Mouse (Mus musculus): Measurements from ENCODE around the gene Ifngr2. TPM values are rescaled to one million over a fixed set of nuclear protein-coding genes. Genes with fewer than 3 reads are reported as not detected.

Ifngr2 gene
- 25.1 and 36.7 TPM in 2 replicates for polyA plus RNA-seq (2016; fragmentation: Nextera tagmentation; extraction: Ambion mirVana)

GRCm38 (mm10) chr16:91546836-91547741, at the start of gene Ifngr2:
Ifngr2 (plus strand) TSS chr16:91547072.
- peak; percentile 72 for DNase-seq (ENCODE audit: low spot score)
- Histone ChIP-seq H3K4me1 (replicated peaks) (peaks cover 52% of the 10 kb centered on the region), H3K9me3 (no peaks in the 10 kb centered on the region), H3K27me3 (ENCODE audit: insufficient read depth, poor library complexity, severe bottlenecking) (peaks cover 13% of the 10 kb centered on the region), H3K36me3 (no peaks in the 10 kb centered on the region), H3K27ac (peak within 1 kb of the TSS; percentile 96), H3K4me3 (peak within 1 kb of the TSS; percentile 98)
- 1% methylated on average over 74 of the region's 74 CpGs for WGBS

- WGBS = 92% methylated on average over 7 of the region's 7 CpGs
- no peak for DNase-seq (ENCODE audit: low spot score)
- Histone ChIP-seq H3K4me3 (no peak overlapping the region), H3K27me3 (ENCODE audit: insufficient read depth, poor library complexity, severe bottlenecking) (no peaks in the 10 kb centered on the region), H3K27ac (no peak overlapping the region), H3K36me3 (peaks cover 94% of the 10 kb centered on the region), H3K9me3 (no peaks in the 10 kb centered on the region), H3K4me1 (replicated peaks) (no peaks in the 10 kb centered on the region)
Measured at GRCm38 (mm10) chr16:91498041-91498440, 48.8 kb upstream of the Ifngr2 start.

GRCm38 (mm10) chr16:91504701-91505100, 42.2 kb upstream of the Ifngr2 start:
- Histone ChIP-seq H3K27me3 (ENCODE audit: insufficient read depth, poor library complexity, severe bottlenecking) (no peaks in the 10 kb centered on the region), H3K9me3 (no peaks in the 10 kb centered on the region), H3K4me3 (no peak overlapping the region), H3K36me3 (peaks cover 88% of the 10 kb centered on the region), H3K27ac (no peak overlapping the region), H3K4me1 (replicated peaks) (no peaks in the 10 kb centered on the region)
- 93% methylated on average over 7 of the region's 7 CpGs for WGBS
- no peak for DNase-seq (ENCODE audit: low spot score)

- H3K36me3 ChIP-seq = peaks cover 88% of the 10 kb centered on the region
- no peak for DNase-seq (ENCODE audit: low spot score)
- no peak overlapping the region for H3K4me3 ChIP-seq
- no peak overlapping the region for H3K27ac ChIP-seq
- WGBS = 92% methylated on average over 15 of the region's 15 CpGs
- no peaks in the 10 kb centered on the region for H3K9me3 ChIP-seq
- H3K4me1 ChIP-seq (replicated peaks) = no peaks in the 10 kb centered on the region
- no peaks in the 10 kb centered on the region for H3K27me3 ChIP-seq (ENCODE audit: insufficient read depth, poor library complexity, severe bottlenecking)
Measured at GRCm38 (mm10) chr16:91505116-91505601, 41.7 kb upstream of the Ifngr2 start.

GRCm38 (mm10) chr16:91506396-91506795, 40.5 kb upstream of the Ifngr2 start:
- 94% methylated on average over 12 of the region's 12 CpGs for WGBS
- Histone ChIP-seq H3K4me3 (no peak overlapping the region), H3K27ac (no peak overlapping the region), H3K36me3 (peaks cover 76% of the 10 kb centered on the region), H3K9me3 (no peaks in the 10 kb centered on the region), H3K27me3 (ENCODE audit: insufficient read depth, poor library complexity, severe bottlenecking) (no peaks in the 10 kb centered on the region), H3K4me1 (replicated peaks) (no peaks in the 10 kb centered on the region)
- no peak for DNase-seq (ENCODE audit: low spot score)

GRCm38 (mm10) chr16:91512161-91512787, 34.6 kb upstream of the Ifngr2 start:
- DNase-seq (ENCODE audit: low spot score) = peak; percentile 77
- H3K9me3 ChIP-seq = no peaks in the 10 kb centered on the region
- peaks cover 24% of the 10 kb centered on the region for H3K36me3 ChIP-seq
- 40% methylated on average over 7 of the region's 7 CpGs for WGBS
- no peak overlapping the region for H3K27ac ChIP-seq
- no peaks in the 10 kb centered on the region for H3K27me3 ChIP-seq (ENCODE audit: insufficient read depth, poor library complexity, severe bottlenecking)
- no peak overlapping the region for H3K4me3 ChIP-seq
- no peaks in the 10 kb centered on the region for H3K4me1 ChIP-seq (replicated peaks)

GRCm38 (mm10) chr16:91513099-91513498, 33.8 kb upstream of the Ifngr2 start:
- H3K4me3 ChIP-seq = no peak overlapping the region
- WGBS = 92% methylated on average over 6 of the region's 6 CpGs
- H3K9me3 ChIP-seq = no peaks in the 10 kb centered on the region
- DNase-seq (ENCODE audit: low spot score) = no peak
- H3K4me1 ChIP-seq (replicated peaks) = no peaks in the 10 kb centered on the region
- no peaks in the 10 kb centered on the region for H3K27me3 ChIP-seq (ENCODE audit: insufficient read depth, poor library complexity, severe bottlenecking)
- no peak overlapping the region for H3K27ac ChIP-seq
- H3K36me3 ChIP-seq = peaks cover 16% of the 10 kb centered on the region; the same call in 1 of the 2 replicates

GRCm38 (mm10) chr16:91517020-91517419, 29.9 kb upstream of the Ifngr2 start:
- H3K36me3 ChIP-seq = no peaks in the 10 kb centered on the region
- DNase-seq (ENCODE audit: low spot score) = no peak
- WGBS = 87% methylated on average over 7 of the region's 7 CpGs
- no peak overlapping the region for H3K4me3 ChIP-seq
- no peaks in the 10 kb centered on the region for H3K4me1 ChIP-seq (replicated peaks)
- no peak overlapping the region for H3K27ac ChIP-seq
- no peaks in the 10 kb centered on the region for H3K27me3 ChIP-seq (ENCODE audit: insufficient read depth, poor library complexity, severe bottlenecking)
- no peaks in the 10 kb centered on the region for H3K9me3 ChIP-seq

- DNase-seq (ENCODE audit: low spot score) = no peak
- Histone ChIP-seq H3K4me3 (no peak overlapping the region), H3K4me1 (replicated peaks) (no peaks in the 10 kb centered on the region; the same call in 1 of the 2 replicates), H3K27me3 (ENCODE audit: insufficient read depth, poor library complexity, severe bottlenecking) (no peaks in the 10 kb centered on the region), H3K27ac (no peak overlapping the region), H3K36me3 (no peaks in the 10 kb centered on the region), H3K9me3 (no peaks in the 10 kb centered on the region)
- 90% methylated on average over 5 of the region's 5 CpGs for WGBS
Measured at GRCm38 (mm10) chr16:91522040-91522439, 24.8 kb upstream of the Ifngr2 start.

- no peak for DNase-seq (ENCODE audit: low spot score)
- Histone ChIP-seq H3K9me3 (no peaks in the 10 kb centered on the region), H3K4me3 (no peak overlapping the region), H3K4me1 (replicated peaks) (peaks cover 5% of the 10 kb centered on the region; the same call in 1 of the 2 replicates), H3K27ac (no peak overlapping the region), H3K36me3 (no peaks in the 10 kb centered on the region), H3K27me3 (ENCODE audit: insufficient read depth, poor library complexity, severe bottlenecking) (no peaks in the 10 kb centered on the region)
- WGBS = 72% methylated on average over 18 of the region's 18 CpGs
Measured at GRCm38 (mm10) chr16:91522479-91523309, 24.2 kb upstream of the Ifngr2 start.

GRCm38 (mm10) chr16:91524206-91524605, 22.7 kb upstream of the Ifngr2 start:
- no peaks in the 10 kb centered on the region for H3K36me3 ChIP-seq
- 90% methylated on average over 5 of the region's 5 CpGs for WGBS
- no peak overlapping the region for H3K27ac ChIP-seq
- no peak for DNase-seq (ENCODE audit: low spot score)
- no peaks in the 10 kb centered on the region for H3K27me3 ChIP-seq (ENCODE audit: insufficient read depth, poor library complexity, severe bottlenecking)
- H3K4me3 ChIP-seq = no peak overlapping the region
- H3K4me1 ChIP-seq (replicated peaks) = peaks cover 5% of the 10 kb centered on the region; the same call in 1 of the 2 replicates
- H3K9me3 ChIP-seq = no peaks in the 10 kb centered on the region

GRCm38 (mm10) chr16:91526274-91526673, 20.6 kb upstream of the Ifngr2 start:
- H3K27me3 ChIP-seq (ENCODE audit: insufficient read depth, poor library complexity, severe bottlenecking) = no peaks in the 10 kb centered on the region
- no peak for DNase-seq (ENCODE audit: low spot score)
- H3K4me1 ChIP-seq (replicated peaks) = peaks cover 5% of the 10 kb centered on the region; the same call in 1 of the 2 replicates
- no peaks in the 10 kb centered on the region for H3K36me3 ChIP-seq
- H3K9me3 ChIP-seq = no peaks in the 10 kb centered on the region
- H3K4me3 ChIP-seq = no peak overlapping the region
- 93% methylated on average over 6 of the region's 6 CpGs for WGBS
- no peak overlapping the region for H3K27ac ChIP-seq

Data from hindbrain, embryonic 10.5 days (tissue).